Mouse (Mus musculus): ENCODE results near the gene Ppp1r18.

DNA sequence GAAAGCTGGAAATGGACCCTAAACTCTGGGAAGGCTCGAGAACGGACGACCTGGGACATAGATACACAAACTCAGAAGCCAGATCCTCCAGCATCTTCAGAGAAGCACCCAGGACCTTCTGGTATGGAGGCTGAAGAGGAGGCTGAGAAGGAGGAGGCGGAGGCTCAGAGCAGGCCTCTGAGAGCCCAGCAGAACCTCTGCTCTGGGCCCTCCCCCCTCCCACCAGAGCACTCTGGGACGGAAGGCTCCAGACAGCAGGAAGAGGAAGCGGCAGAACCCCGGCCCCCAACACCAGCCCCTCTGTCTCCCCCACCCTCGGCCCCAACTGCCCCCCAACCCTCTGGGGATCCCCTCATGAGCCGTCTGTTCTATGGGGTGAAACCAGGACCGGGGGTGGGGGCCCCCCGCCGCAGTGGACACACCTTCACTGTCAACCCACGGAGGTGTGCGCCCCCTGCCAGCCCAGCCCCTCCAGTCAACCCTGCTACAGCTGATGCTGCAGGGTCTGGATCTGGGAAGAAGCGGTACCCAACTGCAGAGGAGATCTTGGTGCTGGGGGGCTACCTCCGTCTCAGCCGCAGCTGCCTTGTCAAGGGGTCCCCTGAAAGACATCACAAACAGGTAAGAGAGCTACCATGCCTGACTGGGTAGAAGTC, 2.9 kb downstream of the Ppp1r18 start:
- TF ChIP-seq CTCF (IDR thresholded peaks at IDR 0.05; ENCODE audit: low read depth, low read length) (no peak), POLR2A (IDR thresholded peaks at IDR 0.05; ENCODE audit: extremely low read depth, insufficient read depth, low read length) (no peak)
